Mouse (Mus musculus): ENCODE measurements around the gene Igf2r.

DNA sequence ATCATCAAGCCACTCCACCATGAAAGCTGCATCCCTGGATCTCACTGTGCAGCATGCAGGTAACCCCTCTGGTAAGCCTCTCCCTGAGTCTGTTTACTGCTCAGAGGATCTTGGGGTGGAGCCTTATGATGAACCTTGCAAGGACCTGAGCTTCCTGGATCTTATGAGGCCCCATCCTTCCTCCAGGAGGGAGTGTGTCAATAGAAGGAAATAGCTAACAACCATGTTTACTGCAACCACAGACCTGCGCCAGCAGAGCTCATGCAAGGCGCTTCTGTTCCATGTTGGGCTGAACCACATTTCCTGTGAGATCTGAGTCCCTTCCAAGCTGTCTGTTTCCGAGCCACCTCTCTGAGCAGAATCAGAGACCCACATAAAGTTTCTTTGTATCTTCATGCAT is 10.0 kb upstream of the Igf2r start:
- no peak for TF ChIP-seq CTCF (IDR thresholded peaks at IDR 0.05; ENCODE audit: low read depth, low read length)
- TF ChIP-seq GATA1 (IDR thresholded peaks at IDR 0.05; ENCODE audit: borderline replicate concordance, low read length) = no peak

All from G1E (cell line).